Mouse (Mus musculus) spleen, postnatal 14 days (tissue): ENCODE data around the gene Fermt2.

Source experiments
- DNase-seq, 2 experiments: peaks; one replicate each; pipeline ENCODE4 v3.0.0; 2021 to 2022; ENCODE audit warnings: low spot score in 2 of 2

The Fermt2 gene

GRCm38 (mm10) chr14:45463599-45463998 lies 66.3 kb downstream of the Fermt2 start:
- DNase-seq, result no peak

DNA sequence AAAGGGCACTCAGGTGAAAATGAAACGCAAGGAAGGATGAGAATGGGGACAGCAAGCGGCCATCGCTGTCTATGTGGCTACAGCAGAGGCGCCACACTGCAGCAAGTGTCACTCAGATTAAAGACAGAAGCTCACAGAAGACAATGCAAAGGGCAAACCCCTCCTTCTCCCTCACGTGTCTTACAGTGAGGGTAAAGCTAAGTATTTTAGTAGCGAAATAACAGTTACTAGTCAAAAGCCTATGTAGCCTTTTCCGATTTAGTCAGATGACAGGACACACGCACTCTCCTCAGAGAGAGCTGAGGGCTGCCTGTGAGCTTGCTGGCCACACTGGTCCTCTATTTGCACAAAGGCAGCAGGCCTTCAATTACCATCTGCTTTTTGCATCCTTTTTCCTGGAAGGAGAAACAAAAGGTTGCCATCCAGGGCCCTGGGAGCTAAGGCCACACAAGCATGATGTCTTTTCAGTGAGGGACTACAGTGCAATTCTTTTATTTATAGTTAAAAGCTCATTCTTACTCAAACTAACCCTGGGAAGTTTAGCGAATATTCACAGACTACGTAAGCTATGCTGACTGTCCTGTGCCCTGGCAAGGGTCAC lies 66.9 kb downstream of the Fermt2 start:
- DNase-seq, result no peak

- no peak for DNase-seq
These were observed 67.5 kb downstream of the Fermt2 start for GRCm38 (mm10) chr14:45462374-45462773.

DNA sequence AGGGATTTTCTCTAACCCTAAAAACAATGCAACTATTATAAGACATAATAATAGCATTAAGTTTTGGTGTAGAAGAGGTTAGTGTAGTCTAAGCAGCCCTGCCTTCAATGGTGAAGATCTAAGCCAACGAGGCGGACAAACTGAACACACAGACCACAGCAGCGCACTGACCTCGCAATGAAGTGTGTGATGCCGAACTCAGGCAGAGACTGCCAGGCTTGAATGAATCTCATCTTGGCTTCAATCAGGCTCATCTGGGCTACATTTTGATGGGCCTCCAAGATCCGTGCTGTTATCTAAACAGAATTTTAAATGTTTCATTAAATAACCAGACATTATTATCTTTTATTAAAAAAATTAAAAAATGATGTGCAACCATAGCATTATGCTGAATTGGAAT lies 68.0 kb downstream of the Fermt2 start:
- DNase-seq, result no peak

- DNase-seq, result no peak
These were observed 69.4 kb downstream of the Fermt2 start for GRCm38 (mm10) chr14:45460491-45460890.

- DNase-seq, result no peak
These were observed 70.0 kb downstream of the Fermt2 start for GRCm38 (mm10) chr14:45459877-45460276.

- DNase-seq, result no peak
These were observed 72.9 kb downstream of the Fermt2 start for GRCm38 (mm10) chr14:45457003-45457402.

DNA sequence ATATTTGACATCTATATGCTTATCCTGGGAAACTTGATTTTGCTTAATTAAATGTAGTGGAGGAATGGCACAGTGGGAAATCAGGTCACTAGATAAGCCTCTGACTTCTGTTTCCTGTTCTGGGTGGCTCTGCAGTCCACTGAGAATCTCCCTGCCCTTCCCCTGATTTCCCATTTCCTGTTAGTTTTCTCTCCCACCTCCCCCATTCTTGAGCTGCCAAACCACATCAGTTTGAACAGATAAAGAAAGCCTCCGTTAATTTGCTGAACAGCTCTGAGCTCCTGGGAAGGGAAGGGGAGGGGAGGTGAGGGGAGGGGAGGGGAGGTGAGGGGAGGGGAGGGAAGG lies 73.4 kb downstream of the Fermt2 start:
- no peak for DNase-seq

GRCm38 (mm10) chr14:45455651-45456501 lies 74.0 kb downstream of the Fermt2 start:
- DNase-seq, result no peak

DNA sequence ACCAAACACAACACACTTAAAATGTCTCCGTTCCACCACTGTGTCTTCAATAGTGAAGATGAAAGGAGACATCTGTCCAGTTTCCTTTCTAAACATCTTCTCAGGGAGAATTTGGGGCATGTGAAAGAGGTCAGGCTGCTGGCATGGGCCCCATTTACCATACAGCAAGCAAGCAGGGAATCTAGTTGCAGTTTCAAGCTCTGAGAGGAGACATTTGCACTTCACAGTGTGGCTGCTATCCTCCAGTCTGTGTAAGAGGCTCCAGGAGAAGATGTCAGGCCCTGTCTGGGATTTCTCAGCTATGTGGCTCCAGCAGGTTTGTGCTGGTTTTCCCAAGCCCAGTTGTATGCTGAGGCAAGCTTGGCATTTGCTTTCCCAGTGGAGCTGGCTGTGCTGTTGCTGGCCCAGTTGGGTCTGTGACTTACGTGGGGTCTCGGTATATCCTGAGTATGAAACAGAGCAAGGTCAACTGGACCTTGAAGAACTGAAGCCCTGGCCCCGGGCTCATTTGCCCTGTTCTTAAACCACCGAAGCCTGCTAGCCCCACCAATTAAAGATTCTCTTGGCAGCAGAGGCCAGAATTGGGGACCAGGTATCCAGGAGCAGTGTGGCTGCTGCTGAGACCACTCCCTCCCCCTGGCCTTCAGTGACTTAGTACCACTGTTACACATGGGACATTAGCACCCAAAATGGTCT lies 76.2 kb downstream of the Fermt2 start:
- DNase-seq, result no peak

GRCm38 (mm10) chr14:45452861-45453512 lies 76.9 kb downstream of the Fermt2 start:
- no peak for DNase-seq

- no peak for DNase-seq
These were observed 77.8 kb downstream of the Fermt2 start for GRCm38 (mm10) chr14:45452148-45452547.

- no peak for DNase-seq
These were observed 78.8 kb downstream of the Fermt2 start for GRCm38 (mm10) chr14:45451090-45451489.

DNA sequence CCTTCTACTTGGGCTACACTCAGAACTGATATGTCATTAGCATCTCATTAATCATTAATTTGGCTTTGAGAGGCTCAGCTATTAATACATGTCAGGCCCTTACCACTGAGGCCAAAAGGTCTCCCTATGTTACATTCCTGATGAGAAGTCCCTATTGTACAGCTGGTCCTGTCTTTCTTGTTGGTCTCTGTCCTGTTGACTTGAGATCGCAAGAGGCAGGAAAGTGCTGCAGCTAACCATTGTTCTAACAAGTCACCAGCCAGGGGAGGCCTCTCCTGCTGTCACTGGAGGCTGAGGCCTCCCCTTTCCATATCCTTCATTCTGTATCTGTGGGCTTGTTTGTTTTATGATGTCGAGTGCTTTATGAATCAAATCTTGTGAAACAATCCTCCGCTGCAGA lies 83.1 kb downstream of the Fermt2 start:
- DNase-seq, result no peak

DNA sequence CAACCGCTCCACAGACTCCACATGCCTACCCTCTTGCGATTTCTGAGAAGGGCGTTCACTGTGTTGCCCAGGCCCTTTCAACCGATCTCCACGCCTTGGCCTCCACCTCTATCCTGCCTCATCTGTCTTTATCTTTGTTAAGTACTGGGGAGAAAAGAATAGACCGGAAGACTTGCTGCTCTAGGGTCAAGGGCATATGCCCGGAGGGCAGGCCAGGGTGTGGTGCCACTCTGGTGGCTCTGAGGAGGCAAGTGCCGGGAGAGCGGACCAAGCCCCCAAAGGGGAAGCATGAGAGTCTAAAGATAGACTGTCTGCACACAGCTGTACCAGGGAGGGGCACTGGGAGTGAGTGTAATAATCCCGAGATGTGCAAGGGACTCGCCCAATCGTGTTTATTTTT lies 84.5 kb downstream of the Fermt2 start:
- no peak for DNase-seq

GRCm38 (mm10) chr14:45444870-45445269 lies 85.0 kb downstream of the Fermt2 start:
- no peak for DNase-seq

GRCm38 (mm10) chr14:45442781-45443560 lies 86.9 kb downstream of the Fermt2 start:
- DNase-seq, result no peak

DNA sequence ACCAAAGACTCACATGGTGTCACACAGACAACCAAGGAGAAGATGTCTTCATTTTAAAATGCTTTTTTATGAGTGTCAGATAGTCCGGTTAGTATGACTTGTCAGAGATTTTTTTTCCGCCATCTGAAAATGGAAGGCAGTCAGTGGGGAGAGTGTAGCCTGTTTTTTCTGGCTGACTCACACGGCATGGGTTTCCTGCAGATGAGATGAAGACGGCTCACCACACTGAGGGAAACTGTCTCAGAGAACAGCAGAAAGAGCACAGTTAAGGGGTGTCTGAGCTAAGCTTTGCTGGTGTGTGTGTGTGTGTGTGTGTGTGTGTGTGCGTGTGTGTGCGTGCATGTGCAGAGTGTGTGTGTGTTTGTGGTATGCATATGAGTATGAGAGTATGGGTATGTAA lies 88.6 kb downstream of the Fermt2 start:
- no peak for DNase-seq

GRCm38 (mm10) chr14:45439387-45439786 lies 90.5 kb downstream of the Fermt2 start:
- DNase-seq, result no peak

GRCm38 (mm10) chr14:45438931-45439275 lies 91.0 kb downstream of the Fermt2 start:
- DNase-seq, result no peak

GRCm38 (mm10) chr14:45438250-45438930 lies 91.5 kb downstream of the Fermt2 start:
- no peak for DNase-seq
